Mouse (Mus musculus): ENCODE measurements around the gene Iffo2.
"Not testable (repeated sequence)": the region's sequence is repeated elsewhere in the genome, so short reads cannot be mapped to it uniquely, and the experiment has no call there.

Iffo2 gene

GRCm38 (mm10) chr4:139530248-139530647 is at the start of gene Iffo2:
Gene Iffo2, plus strand, starts transcription at chr4:139530548.
- DNase-seq: not testable (repeated sequence)

- DNase-seq: no peak
Measured at GRCm38 (mm10) chr4:139481400-139481799, 48.9 kb upstream of the Iffo2 start.

- no peak for DNase-seq
Measured at GRCm38 (mm10) chr4:139483461-139484105, 46.8 kb upstream of the Iffo2 start.

- no peak for DNase-seq
Measured at GRCm38 (mm10) chr4:139484496-139484895, 45.9 kb upstream of the Iffo2 start.

- no peak for DNase-seq
Measured at GRCm38 (mm10) chr4:139487085-139487484, 43.3 kb upstream of the Iffo2 start.

- DNase-seq: no peak
Measured at GRCm38 (mm10) chr4:139488325-139488724, 42.0 kb upstream of the Iffo2 start.

GRCm38 (mm10) chr4:139489946-139490345 is 40.4 kb upstream of the Iffo2 start:
- DNase-seq: no peak

- peak; percentile 38 for DNase-seq
Measured at GRCm38 (mm10) chr4:139490413-139491055, 39.8 kb upstream of the Iffo2 start.

- no peak for DNase-seq
Measured at GRCm38 (mm10) chr4:139491541-139492170, 38.7 kb upstream of the Iffo2 start.

GRCm38 (mm10) chr4:139492258-139492833 is 38.0 kb upstream of the Iffo2 start:
- DNase-seq: no peak

- DNase-seq: peak; percentile 71
Measured at GRCm38 (mm10) chr4:139493227-139494025, 36.9 kb upstream of the Iffo2 start.

- no peak for DNase-seq
Measured at GRCm38 (mm10) chr4:139500814-139501213, 29.5 kb upstream of the Iffo2 start.

- no peak for DNase-seq
Measured at GRCm38 (mm10) chr4:139501702-139502101, 28.6 kb upstream of the Iffo2 start.

- DNase-seq: no peak
Measured at GRCm38 (mm10) chr4:139503919-139504318, 26.4 kb upstream of the Iffo2 start.

- DNase-seq: no peak
Measured at GRCm38 (mm10) chr4:139505716-139506115, 24.6 kb upstream of the Iffo2 start.

GRCm38 (mm10) chr4:139506727-139507126 is 23.6 kb upstream of the Iffo2 start:
- DNase-seq: no peak

GRCm38 (mm10) chr4:139509069-139509468 is 21.3 kb upstream of the Iffo2 start:
- DNase-seq: no peak

GRCm38 (mm10) chr4:139511557-139511956 is 18.8 kb upstream of the Iffo2 start:
- DNase-seq: no peak

GRCm38 (mm10) chr4:139512985-139513384 is 17.4 kb upstream of the Iffo2 start:
- no peak for DNase-seq

- DNase-seq: no peak
Measured at GRCm38 (mm10) chr4:139519221-139519620, 11.1 kb upstream of the Iffo2 start.

GRCm38 (mm10) chr4:139521926-139522325 is 8.4 kb upstream of the Iffo2 start:
- DNase-seq: no peak

- no peak for DNase-seq
Measured at GRCm38 (mm10) chr4:139526475-139526874, 3.9 kb upstream of the Iffo2 start.

- no peak for DNase-seq
Measured at GRCm38 (mm10) chr4:139532081-139532480, 1.7 kb downstream of the Iffo2 start.
